Mouse (Mus musculus): ENCODE data around the gene Tap1. TPM values are rescaled to one million over a fixed set of nuclear protein-coding genes. Genes with fewer than 3 reads are reported as not detected.
A peak's percentile ranks its signal among the peaks of the same experiment; 100 is the strongest.

Tap1 gene
- total and polyA plus RNA-seq, 3 experiments: 30.7 to 46.6 TPM; not detected in 1

GRCm38 (mm10) chr17:34170877-34171498, 16.4 kb upstream of the Tap1 start:
- Histone ChIP-seq H3K27me3 (ENCODE audit: control insufficient read depth in 1 of 2, insufficient read depth in 2 of 2, low read length in 2 of 2) (no peaks in the 10 kb centered on the region), H3K4me3 (ENCODE audit: control insufficient read depth in 1 of 2, insufficient read depth in 1 of 2, low read depth in 2 of 2, low read length in 2 of 2) (peak overlapping the region; percentile 59 to 75), H3K9ac (ENCODE audit: control insufficient read depth, low read depth, low read length, poor library complexity, severe bottlenecking) (peak overlapping the region; percentile 63), H3K9me3 (replicated peaks; ENCODE audit: insufficient read depth, low read length) (no peaks in the 10 kb centered on the region), H3K27ac (ENCODE audit: control insufficient read depth, low read depth, low read length) (peak overlapping the region; percentile 83), H3K4me1 (ENCODE audit: control insufficient read depth in 1 of 2, insufficient read depth in 2 of 2, low read length in 2 of 2) (0 out of 4 replicates have a peak, but pooled peaks cover 0 to 3% of the 10 kb centered on the region in 2 experiments), H3K79me2 (ENCODE audit: control insufficient read depth, insufficient read depth, low read length, poor library complexity) (no peaks in the 10 kb centered on the region), H3K36me3 (ENCODE audit: control insufficient read depth in 1 of 2, insufficient read depth in 2 of 2, low read length in 2 of 2) (peaks cover 0 to 3% of the 10 kb centered on the region in 2 experiments; a peak in 2 of 4 replicates)
- DNase-seq (ENCODE audit: low read depth, low spot score): peak; percentile 95
- TF ChIP-seq MAX (IDR thresholded peaks at IDR 0.05; ENCODE audit: low read length) (no peak; the same call in 1 of the 2 replicates), CTCF (IDR thresholded peaks at IDR 0.05 in 2 of 3, conservative IDR thresholded peaks at IDR 0.05 in 1 of 3; ENCODE audit: control insufficient read depth in 1 of 3, insufficient read depth in 1 of 3, low read depth in 2 of 3, low read length in 3 of 3, poor library complexity in 1 of 3, severe bottlenecking in 1 of 3) (peak; percentile 82 to 97 (median 84)), RCOR1 (IDR thresholded peaks at IDR 0.05; ENCODE audit: low read depth, low read length) (peak; percentile 54; the same call in 1 of the 2 replicates), KAT2A (conservative IDR thresholded peaks at IDR 0.05; ENCODE audit: low read depth, low read length) (0 out of 2 replicates have a peak, but pooled peaks have one; percentile 18), GABPA (IDR thresholded peaks at IDR 0.05; ENCODE audit: low read depth, low read length) (no peak), ZMIZ1 (IDR thresholded peaks at IDR 0.05; ENCODE audit: low read depth, low read length) (0 out of 2 replicates have a peak, but pooled peaks have one; percentile 35), MXI1 (IDR thresholded peaks at IDR 0.05; ENCODE audit: low read depth, low read length) (peak; percentile 57), POLR2A (IDR thresholded peaks at IDR 0.05; ENCODE audit: control insufficient read depth in 1 of 2, insufficient read depth in 1 of 2, low read depth in 1 of 2, low read length in 2 of 2, poor library complexity in 1 of 2) (peak in 1 of 2 experiments; percentile 66; a peak in 2 of 4 replicates), ZC3H11A (IDR thresholded peaks at IDR 0.05; ENCODE audit: low read depth, low read length) (peak; percentile 94), SMC3 (IDR thresholded peaks at IDR 0.05; ENCODE audit: low read depth, low read length) (peak; percentile 95), ZNF384 (IDR thresholded peaks at IDR 0.05; ENCODE audit: low read depth, low read length) (0 out of 2 replicates have a peak, but pooled peaks have one; percentile 35), MAZ (IDR thresholded peaks at IDR 0.05; ENCODE audit: low read depth, low read length) (peak; percentile 68; the same call in 1 of the 2 replicates), USF2 (IDR thresholded peaks at IDR 0.05; ENCODE audit: borderline replicate concordance in 1 of 2, insufficient read depth in 1 of 2, low read depth in 1 of 2, low read length in 2 of 2) (no peak), TCF12 (IDR thresholded peaks at IDR 0.05; ENCODE audit: low read depth, low read length) (0 out of 2 replicates have a peak, but pooled peaks have one; percentile 15), RAD21 (IDR thresholded peaks at IDR 0.05; ENCODE audit: low read depth, low read length) (peak; percentile 98), E2F4 (IDR thresholded peaks at IDR 0.05; ENCODE audit: borderline replicate concordance, low read depth, low read length) (no peak), MAFK (IDR thresholded peaks at IDR 0.05; ENCODE audit: borderline replicate concordance, low read depth, low read length) (no peak), HCFC1 (IDR thresholded peaks at IDR 0.05; ENCODE audit: low read depth, low read length) (peak; percentile 44), NRF1 (IDR thresholded peaks at IDR 0.05; ENCODE audit: insufficient read depth, low read depth, low read length, poor library complexity, severe bottlenecking) (0 out of 2 replicates have a peak, but pooled peaks have one; percentile 25), POLR2AphosphoS5 (IDR thresholded peaks at IDR 0.05; ENCODE audit: borderline replicate concordance, low read depth, low read length) (no peak), CHD2 (IDR thresholded peaks at IDR 0.05; ENCODE audit: low read length) (peak; percentile 53), USF1 (IDR thresholded peaks at IDR 0.05; ENCODE audit: low read depth, low read length) (no peak), JUND (IDR thresholded peaks at IDR 0.05; ENCODE audit: low read depth, low read length) (peak; percentile 53; the same call in 1 of the 2 replicates), SIN3A (IDR thresholded peaks at IDR 0.05; ENCODE audit: low read length) (peak; percentile 87), GATA1 (IDR thresholded peaks at IDR 0.05; ENCODE audit: low read depth, low read length) (no peak), ETS1 (IDR thresholded peaks at IDR 0.05; ENCODE audit: low read depth, low read length) (peak; percentile 33; the same call in 1 of the 2 replicates), ZKSCAN1 (IDR thresholded peaks at IDR 0.05; ENCODE audit: low read depth, low read length) (no peak), EP300 (IDR thresholded peaks at IDR 0.05; ENCODE audit: low read depth in 1 of 2, low read length in 2 of 2) (no peak), TBP (IDR thresholded peaks at IDR 0.05; ENCODE audit: low read depth, low read length) (peak; percentile 71), MEF2A (IDR thresholded peaks at IDR 0.05; ENCODE audit: extremely low read depth, insufficient replicate concordance, low read depth, low read length, poor library complexity, severe bottlenecking) (no peak), POLR2AphosphoS2 (IDR thresholded peaks at IDR 0.05; ENCODE audit: low read length) (peak; percentile 40; the same call in 1 of the 2 replicates), MYB (IDR thresholded peaks at IDR 0.05; ENCODE audit: low read depth, low read length) (no peak), BHLHE40 (IDR thresholded peaks at IDR 0.05; ENCODE audit: borderline replicate concordance, low read depth, low read length) (no peak), MYC (IDR thresholded peaks at IDR 0.05; ENCODE audit: low read depth, low read length) (peak; percentile 61), NELFE (IDR thresholded peaks at IDR 0.05; ENCODE audit: low read depth, low read length) (peak; percentile 30)
